Mouse (Mus musculus): Measurements from ENCODE around the gene Sag.

DNA sequence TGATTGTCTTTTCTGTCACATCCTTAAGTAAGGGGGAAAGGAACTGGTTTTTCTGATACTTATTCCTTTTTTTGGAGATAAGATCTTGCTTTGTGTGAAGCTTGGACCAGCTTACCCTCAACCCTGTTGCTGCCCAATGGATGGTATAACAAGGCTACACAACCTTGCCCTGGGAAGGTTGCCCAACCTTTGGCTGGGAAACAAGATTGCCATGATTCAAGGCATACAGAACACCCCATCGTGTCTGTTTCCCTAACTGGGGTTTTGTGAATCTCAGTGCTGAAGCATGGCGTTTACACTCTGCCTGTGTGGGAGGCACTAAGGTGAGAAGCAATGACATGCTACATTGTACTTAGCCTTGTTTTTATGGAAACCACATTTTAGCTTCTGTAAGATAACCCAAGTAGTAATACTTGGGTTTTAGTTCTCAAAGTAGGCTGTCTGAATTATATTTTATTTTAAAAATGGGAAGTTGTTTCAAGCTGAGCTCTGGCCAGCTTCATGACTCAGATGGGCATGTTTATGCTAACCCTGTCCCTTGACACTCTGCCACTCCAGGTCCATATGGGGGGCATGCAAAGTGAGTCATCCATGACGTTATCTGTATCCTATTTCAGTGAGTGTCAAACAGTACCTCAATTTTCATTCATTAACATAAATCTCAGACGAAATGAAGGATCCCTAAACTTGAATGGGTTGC lies 10.9 kb upstream of the Sag start:
- TF ChIP-seq CTCF (IDR thresholded peaks at IDR 0.05; ENCODE audit: low read depth, low read length) (no peak), POLR2A (IDR thresholded peaks at IDR 0.05; ENCODE audit: extremely low read depth, insufficient read depth, low read length) (no peak)

Measured in liver, adult 2 months (tissue).